Mouse (Mus musculus) liver, embryonic 13.5 days (tissue): ENCODE results near the gene Txnrd2. TPM values are rescaled to one million over a fixed set of nuclear protein-coding genes. Genes with fewer than 3 reads are reported as not detected.

Experiments used
- ATAC-seq: fragments of 200-750 bp; cut with Nextera tagmentation; 2 replicates; pipeline ENCODE4 v1.8.0; 2017; ENCODE audit warnings: low read depth, mild to moderate bottlenecking, moderate number of reproducible peaks, moderate library complexity
- DNase-seq: peaks from one replicate; pipeline ENCODE4 v3.0.0; 2022
- H3K27ac ChIP-seq: fragments of 300-500 bp; sonication (generic); 2 replicates; pipeline ENCODE4 v1.5.1; 2015; ENCODE audit warnings: moderate library complexity, mild to moderate bottlenecking, inconsistent platforms
- H3K27me3 ChIP-seq: fragments of 300-500 bp; sonication (generic); 2 replicates; pipeline ENCODE4 v1.6.1; 2015; ENCODE audit warnings: mild to moderate bottlenecking, inconsistent platforms
- H3K36me3 ChIP-seq: fragments of 300-500 bp; sonication (generic); 2 replicates; pipeline ENCODE4 v1.6.1; 2015; ENCODE audit warnings: mild to moderate bottlenecking, inconsistent platforms
- H3K4me1 ChIP-seq: fragments of 300-500 bp; sonication (generic); replicated peaks from 2 replicates; pipeline ENCODE4 v1.6.1; 2015; ENCODE audit warnings: inconsistent platforms
- H3K4me2 ChIP-seq: fragments of 300-500 bp; sonication (generic); 2 replicates; pipeline ENCODE4 v1.6.1; 2015; ENCODE audit warnings: inconsistent platforms, mild to moderate bottlenecking, moderate library complexity
- H3K4me3 ChIP-seq: fragments of 300-500 bp; sonication (generic); replicated peaks from 2 replicates; pipeline ENCODE4 v1.5.1; 2015; ENCODE audit warnings: mild to moderate bottlenecking, inconsistent platforms
- H3K9ac ChIP-seq: fragments of 300-500 bp; sonication (generic); 2 replicates; pipeline ENCODE4 v1.6.1; 2015; ENCODE audit warnings: mild to moderate bottlenecking, inconsistent platforms
- H3K9me3 ChIP-seq: fragments of 300-500 bp; sonication (generic); replicated peaks from 2 replicates; pipeline ENCODE4 v1.6.1; 2016; ENCODE audit warnings: inconsistent platforms
- WGBS: fragments of 180-500 bp; shearing (Covaris S2); methylation state at CpG from one replicate; pipeline ENCODE4 v1.1.7; 2015; ENCODE audit not compliant: insufficient replicate concordance; 5-methylcytosine and 5-hydroxymethylcytosine counted together
- polyA plus RNA-seq: library from polyadenylated mRNA; unstranded; fragments of >200 nt; fragmentation: Nextera tagmentation; extraction: Ambion mirVana; gene quantifications from 2 replicates; pipeline ENCODE4 v1.2.1, GENCODE M21; 2015

The Txnrd2 gene
- polyA plus RNA-seq, 1 experiment from 2014 or later = 112 TPM

- Histone ChIP-seq H3K9me3 (no peaks in the 10 kb centered on the region), H3K4me3 (no peak overlapping the region), H3K27me3 (no peaks in the 10 kb centered on the region), H3K4me2 (no peak overlapping the region), H3K9ac (peak overlapping the region; percentile 33; the same call in 1 of the 2 replicates), H3K27ac (0 out of 2 replicates have a peak overlapping the region, but pooled peaks have one; percentile 9), H3K4me1 (peaks cover 73% of the 10 kb centered on the region), H3K36me3 (no peaks in the 10 kb centered on the region)
- DNase-seq (no peak), ATAC-seq (no peak)
- 68% methylated on average over 7 of the region's 7 CpGs for WGBS
Observed at GRCm38 (mm10) chr16:18386451-18386850, 39.7 kb upstream of the Txnrd2 start.

GRCm38 (mm10) chr16:18386972-18387371 is 39.2 kb upstream of the Txnrd2 start:
- H3K9me3 ChIP-seq = no peaks in the 10 kb centered on the region
- H3K27me3 ChIP-seq = no peaks in the 10 kb centered on the region
- peaks cover 73% of the 10 kb centered on the region for H3K4me1 ChIP-seq
- H3K4me2 ChIP-seq = peak overlapping the region; percentile 61
- peak overlapping the region; percentile 33; the same call in 1 of the 2 replicates for H3K9ac ChIP-seq
- DNase-seq (no peak), ATAC-seq (no peak)
- no peak overlapping the region for H3K4me3 ChIP-seq
- H3K36me3 ChIP-seq = no peaks in the 10 kb centered on the region
- peak overlapping the region; percentile 82 for H3K27ac ChIP-seq
- 39% methylated on average over 3 of the region's 3 CpGs for WGBS

- ATAC-seq (peak; percentile 82), DNase-seq (peak; percentile 65)
- Histone ChIP-seq H3K4me3 (no peak overlapping the region), H3K9me3 (no peaks in the 10 kb centered on the region), H3K9ac (peak overlapping the region; percentile 56), H3K27me3 (no peaks in the 10 kb centered on the region), H3K36me3 (no peaks in the 10 kb centered on the region), H3K27ac (peak overlapping the region; percentile 82), H3K4me1 (peaks cover 76% of the 10 kb centered on the region), H3K4me2 (peak overlapping the region; percentile 61)
- 24% methylated on average over 7 of the region's 7 CpGs for WGBS
Observed at GRCm38 (mm10) chr16:18387704-18388582, 38.2 kb upstream of the Txnrd2 start.

- H3K4me3 ChIP-seq = no peak overlapping the region
- WGBS = 68% methylated on average over 14 of the region's 14 CpGs
- DNase-seq (no peak), ATAC-seq (no peak)
- peak overlapping the region; percentile 56 for H3K9ac ChIP-seq
- H3K27me3 ChIP-seq = no peaks in the 10 kb centered on the region
- no peaks in the 10 kb centered on the region for H3K36me3 ChIP-seq
- H3K4me2 ChIP-seq = peak overlapping the region; percentile 61
- peak overlapping the region; percentile 69 for H3K27ac ChIP-seq
- H3K9me3 ChIP-seq = no peaks in the 10 kb centered on the region
- H3K4me1 ChIP-seq = peaks cover 83% of the 10 kb centered on the region
Observed at GRCm38 (mm10) chr16:18388583-18389435, 37.4 kb upstream of the Txnrd2 start.

- 0 out of 2 replicates have a peak overlapping the region, but pooled peaks have one; percentile 20 for H3K9ac ChIP-seq
- no peaks in the 10 kb centered on the region for H3K36me3 ChIP-seq
- DNase-seq (no peak), ATAC-seq (no peak)
- H3K4me2 ChIP-seq = no peak overlapping the region
- H3K4me3 ChIP-seq = no peak overlapping the region
- no peaks in the 10 kb centered on the region for H3K9me3 ChIP-seq
- peaks cover 91% of the 10 kb centered on the region for H3K4me1 ChIP-seq
- 0 out of 2 replicates have a peak overlapping the region, but pooled peaks have one; percentile 16 for H3K27ac ChIP-seq
- 77% methylated on average over 6 of the region's 6 CpGs for WGBS
- no peaks in the 10 kb centered on the region for H3K27me3 ChIP-seq
Observed at GRCm38 (mm10) chr16:18390399-18390798, 35.8 kb upstream of the Txnrd2 start.

GRCm38 (mm10) chr16:18391127-18391526 is 35.1 kb upstream of the Txnrd2 start:
- H3K9me3 ChIP-seq = no peaks in the 10 kb centered on the region
- ATAC-seq (no peak), DNase-seq (no peak)
- no peak overlapping the region for H3K4me2 ChIP-seq
- peaks cover 92% of the 10 kb centered on the region for H3K4me1 ChIP-seq
- 90% methylated on average over 3 of the region's 3 CpGs for WGBS
- H3K27me3 ChIP-seq = no peaks in the 10 kb centered on the region
- H3K27ac ChIP-seq = peak overlapping the region; percentile 59; the same call in 1 of the 2 replicates
- H3K36me3 ChIP-seq = no peaks in the 10 kb centered on the region
- H3K4me3 ChIP-seq = no peak overlapping the region
- H3K9ac ChIP-seq = peak overlapping the region; percentile 20; the same call in 1 of the 2 replicates

- peak overlapping the region; percentile 59 for H3K27ac ChIP-seq
- WGBS = 63% methylated on average over 3 of the region's 3 CpGs
- ATAC-seq (no peak), DNase-seq (no peak)
- no peak overlapping the region for H3K4me3 ChIP-seq
- peaks cover 89% of the 10 kb centered on the region for H3K4me1 ChIP-seq
- H3K9ac ChIP-seq = peak overlapping the region; percentile 8; the same call in 1 of the 2 replicates
- no peaks in the 10 kb centered on the region for H3K36me3 ChIP-seq
- no peaks in the 10 kb centered on the region for H3K27me3 ChIP-seq
- H3K4me2 ChIP-seq = peak overlapping the region; percentile 99
- H3K9me3 ChIP-seq = no peaks in the 10 kb centered on the region
Observed at GRCm38 (mm10) chr16:18391728-18392127, 34.5 kb upstream of the Txnrd2 start.

GRCm38 (mm10) chr16:18392469-18393426 is 33.4 kb upstream of the Txnrd2 start:
- H3K4me3 ChIP-seq = peak overlapping the region; percentile 74
- peaks cover 79% of the 10 kb centered on the region for H3K4me1 ChIP-seq
- no peaks in the 10 kb centered on the region for H3K27me3 ChIP-seq
- H3K4me2 ChIP-seq = peak overlapping the region; percentile 99
- ATAC-seq (peak; percentile 85), DNase-seq (peak; percentile 91)
- WGBS = under 1% methylated on average over 63 of the region's 63 CpGs
- H3K9ac ChIP-seq = peak overlapping the region; percentile 88
- H3K36me3 ChIP-seq = peaks cover under 1% of the 10 kb centered on the region
- no peaks in the 10 kb centered on the region for H3K9me3 ChIP-seq
- peak overlapping the region; percentile 75 for H3K27ac ChIP-seq

- Histone ChIP-seq H3K4me1 (peaks cover 70% of the 10 kb centered on the region), H3K9ac (peak overlapping the region; percentile 88), H3K4me2 (peak overlapping the region; percentile 99), H3K27me3 (no peaks in the 10 kb centered on the region), H3K4me3 (peak overlapping the region; percentile 74), H3K36me3 (peaks cover 9% of the 10 kb centered on the region), H3K27ac (peak overlapping the region; percentile 75), H3K9me3 (no peaks in the 10 kb centered on the region)
- DNase-seq (no peak), ATAC-seq (no peak)
- 51% methylated on average over 5 of the region's 5 CpGs for WGBS
Observed at GRCm38 (mm10) chr16:18393595-18393994, 32.6 kb upstream of the Txnrd2 start.

- Histone ChIP-seq H3K9ac (peak overlapping the region; percentile 88), H3K4me2 (peak overlapping the region; percentile 99), H3K4me3 (no peak overlapping the region), H3K4me1 (peaks cover 66% of the 10 kb centered on the region), H3K9me3 (no peaks in the 10 kb centered on the region), H3K36me3 (peaks cover 13% of the 10 kb centered on the region), H3K27me3 (no peaks in the 10 kb centered on the region), H3K27ac (peak overlapping the region; percentile 55)
- DNase-seq (no peak), ATAC-seq (no peak)
- 66% methylated on average over 3 of the region's 3 CpGs for WGBS
Observed at GRCm38 (mm10) chr16:18394056-18394455, 32.1 kb upstream of the Txnrd2 start.
